Mouse (Mus musculus): ENCODE measurements around the gene Ptprd.

The Ptprd gene

DNA sequence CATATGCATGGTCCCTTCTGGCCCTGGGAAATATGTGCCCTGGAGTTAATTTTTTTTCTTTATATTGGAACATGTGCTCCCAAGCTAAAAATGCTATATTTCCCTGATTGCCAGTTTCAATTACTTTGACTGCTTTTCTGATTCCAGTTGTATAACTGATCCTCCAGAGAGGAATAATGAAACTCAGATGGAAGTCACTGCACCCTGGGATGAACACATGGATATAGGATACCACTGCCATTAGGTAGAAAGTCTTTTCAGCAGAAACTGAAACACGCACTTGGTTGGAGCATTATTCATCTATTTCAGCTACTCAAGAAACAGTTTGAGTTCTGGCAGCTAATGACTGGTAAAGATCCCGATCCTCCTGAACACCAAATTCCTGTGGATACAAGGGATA lies 2211.5 kb downstream of the Ptprd start:
- WGBS, result 88% methylated on average over 2 of the region's 2 CpGs

DNA sequence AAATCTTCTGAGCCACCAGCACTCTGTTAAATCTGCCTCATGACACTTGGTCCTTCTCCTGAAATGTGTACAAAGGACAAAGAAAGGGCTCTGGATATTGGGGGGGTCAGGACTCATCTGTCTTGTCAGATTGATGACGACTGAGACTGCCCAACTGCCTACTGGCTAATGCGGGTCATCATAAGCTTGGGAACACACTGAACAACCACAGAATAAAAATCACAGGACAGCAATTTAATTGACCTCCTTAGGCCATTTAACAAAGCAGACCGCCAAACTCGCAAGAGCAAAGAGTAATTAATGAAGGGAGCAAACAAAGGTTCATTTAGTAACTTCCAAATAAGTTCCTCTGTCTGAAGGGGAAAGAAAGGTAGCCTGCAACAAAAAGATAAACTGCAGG lies 2215.9 kb downstream of the Ptprd start:
- 61% methylated on average over 4 of the region's 4 CpGs for WGBS

- WGBS, result 65% methylated on average over 4 of the region's 4 CpGs
Measured at GRCm38 (mm10) chr4:75994576-75994975, 2217.2 kb downstream of the Ptprd start.

- 71% methylated on average over 7 of the region's 7 CpGs for WGBS
Measured at GRCm38 (mm10) chr4:75993092-75993491, 2218.7 kb downstream of the Ptprd start.

GRCm38 (mm10) chr4:75991621-75992245 lies 2220.0 kb downstream of the Ptprd start:
- 72% methylated on average over 6 of the region's 6 CpGs for WGBS

DNA sequence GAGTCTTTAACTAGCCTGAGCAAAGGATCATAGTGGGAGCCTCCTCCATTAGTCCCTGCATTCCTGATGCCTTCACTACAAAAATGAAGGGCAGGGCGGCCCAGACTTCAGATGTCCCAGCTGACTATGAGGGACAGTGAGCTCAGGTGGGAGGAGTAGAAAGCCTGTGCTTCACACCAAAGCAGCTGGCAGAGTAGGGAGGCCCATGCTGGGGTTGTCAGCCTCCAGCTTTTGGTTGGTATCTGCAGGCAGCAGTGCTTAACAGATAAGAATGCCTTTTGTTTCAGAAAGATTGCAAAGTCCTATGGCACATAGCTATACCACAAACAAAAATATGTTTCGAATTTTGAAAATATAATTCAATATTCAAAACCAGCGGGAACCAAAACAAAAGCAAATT lies 2237.0 kb downstream of the Ptprd start:
- WGBS, result 92% methylated on average over 3 of the region's 3 CpGs

- 65% methylated on average over 1 of the region's 1 CpGs for WGBS
Measured at GRCm38 (mm10) chr4:75973322-75973721, 2238.4 kb downstream of the Ptprd start.

GRCm38 (mm10) chr4:75969961-75970360 lies 2241.8 kb downstream of the Ptprd start:
- 61% methylated on average over 2 of the region's 2 CpGs for WGBS

DNA sequence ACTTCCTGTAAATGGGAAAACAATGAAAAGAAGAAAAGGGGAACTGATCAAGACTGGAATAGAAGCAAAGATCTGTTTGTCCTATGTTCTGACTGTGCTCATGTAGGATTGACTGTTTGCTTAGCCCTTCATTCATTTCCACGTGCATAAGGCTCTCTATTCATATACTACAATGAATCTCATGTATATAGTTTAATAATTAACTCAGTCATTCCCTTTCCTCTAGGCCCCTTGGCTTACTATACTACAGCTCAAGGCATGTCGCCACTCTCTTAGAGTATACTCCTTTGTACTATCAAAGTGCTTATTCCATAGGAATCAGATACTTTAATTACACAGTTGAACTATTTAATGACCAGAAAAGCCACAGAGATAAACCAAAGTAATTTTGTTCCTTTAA lies 2243.1 kb downstream of the Ptprd start:
- 74% methylated on average over 2 of the region's 2 CpGs for WGBS

DNA sequence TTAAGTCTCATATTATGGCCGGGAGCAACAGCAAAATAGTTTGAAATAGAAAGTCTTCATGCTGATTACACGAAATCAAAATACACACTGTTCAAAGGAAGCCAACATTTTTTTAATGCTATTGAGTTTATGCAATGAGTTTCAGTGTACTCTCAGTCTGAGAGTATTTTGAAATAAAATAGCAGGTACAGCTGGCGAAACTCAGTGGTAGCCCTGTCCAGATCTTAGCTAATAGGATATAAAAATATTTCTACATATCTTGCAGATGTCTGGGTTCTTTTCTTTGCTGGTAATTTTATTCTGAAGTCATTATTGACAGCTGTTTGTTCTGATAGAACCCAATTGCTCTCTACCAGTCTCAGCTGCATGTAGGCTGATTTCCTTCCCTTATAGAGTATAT lies 2246.0 kb downstream of the Ptprd start:
- 48% methylated on average over 3 of the region's 3 CpGs for WGBS

- 91% methylated on average over 2 of the region's 2 CpGs for WGBS
Measured at GRCm38 (mm10) chr4:75962916-75963315, 2248.8 kb downstream of the Ptprd start.

- WGBS, result 40% methylated on average over 2 of the region's 2 CpGs
Measured at GRCm38 (mm10) chr4:75961865-75962264, 2249.9 kb downstream of the Ptprd start.

DNA sequence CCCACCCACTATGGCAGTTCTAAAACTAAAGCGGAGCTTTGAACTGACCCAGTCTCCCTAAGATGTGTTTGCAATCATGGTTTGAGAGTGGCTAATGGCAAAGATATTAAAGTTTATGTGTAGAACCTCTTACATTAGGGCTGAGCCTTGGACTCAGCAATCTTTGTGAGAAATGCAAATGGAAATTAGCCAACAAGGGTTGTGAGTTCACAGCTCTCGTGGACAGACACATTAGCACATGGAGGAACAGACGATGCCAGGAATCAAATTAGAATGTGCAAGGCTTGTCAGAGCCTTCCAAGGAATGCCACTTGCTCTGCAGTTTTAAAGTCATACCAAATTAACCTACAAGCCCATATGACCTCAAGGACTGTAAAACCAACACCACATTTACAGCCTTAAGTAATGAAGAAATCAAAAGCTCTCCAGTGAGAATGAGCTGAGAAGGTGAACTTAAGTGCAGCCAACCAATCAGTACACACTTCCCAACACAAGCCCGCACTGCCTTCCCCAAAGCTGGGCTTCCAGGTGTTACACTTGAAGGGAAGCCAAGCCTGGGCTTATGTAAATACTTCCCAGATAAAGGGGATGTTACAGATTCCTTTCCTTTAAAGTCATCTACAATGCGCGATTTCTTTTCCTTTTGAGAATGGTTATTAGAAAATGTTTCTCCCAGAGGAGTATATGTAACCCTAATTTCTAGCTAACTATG lies 2258.3 kb downstream of the Ptprd start:
- 76% methylated on average over 6 of the region's 6 CpGs for whole genome bisulfite sequencing

GRCm38 (mm10) chr4:75950582-75950981 lies 2261.2 kb downstream of the Ptprd start:
- WGBS, result 70% methylated on average over 4 of the region's 4 CpGs

- 41% methylated on average over 4 of the region's 4 CpGs for WGBS
Measured at GRCm38 (mm10) chr4:75894871-75895270, 2316.9 kb downstream of the Ptprd start.

All from cerebral cortex, adult 2 months (tissue).